Mouse (Mus musculus): ENCODE measurements around the gene Vmn1r213.

Vmn1r213 gene

DNA sequence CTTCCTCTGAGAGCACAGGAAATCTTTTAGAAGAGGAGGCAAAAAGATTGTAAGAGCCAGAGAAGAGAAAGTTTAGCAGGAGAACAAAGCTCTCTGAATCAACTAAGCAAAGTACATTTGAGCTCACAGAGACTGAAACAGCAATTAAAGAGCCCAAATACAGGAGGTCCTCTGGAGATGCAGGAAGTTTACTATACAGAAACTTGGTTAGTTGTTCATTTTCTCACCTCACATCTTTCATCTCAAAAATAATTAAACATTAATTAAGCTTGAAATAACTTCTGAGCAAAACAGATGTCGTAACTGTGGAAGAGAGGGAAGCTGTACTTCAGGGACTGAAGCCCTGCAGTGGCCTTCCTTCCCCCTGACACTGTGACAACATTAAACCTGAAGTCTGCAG lies at the start of gene Vmn1r213:
TSS of gene Vmn1r213 (plus strand) at position 301 of the 400 bp plus-strand sequence.
- in situ Hi-C loops (cut with MboI, MseI), result no loop called here

- in situ Hi-C loops (cut with MboI, MseI), result no loop called here
Observed at GRCm38 (mm10) chr13:22990214-22990891, 17.1 kb upstream of the Vmn1r213 start.

DNA sequence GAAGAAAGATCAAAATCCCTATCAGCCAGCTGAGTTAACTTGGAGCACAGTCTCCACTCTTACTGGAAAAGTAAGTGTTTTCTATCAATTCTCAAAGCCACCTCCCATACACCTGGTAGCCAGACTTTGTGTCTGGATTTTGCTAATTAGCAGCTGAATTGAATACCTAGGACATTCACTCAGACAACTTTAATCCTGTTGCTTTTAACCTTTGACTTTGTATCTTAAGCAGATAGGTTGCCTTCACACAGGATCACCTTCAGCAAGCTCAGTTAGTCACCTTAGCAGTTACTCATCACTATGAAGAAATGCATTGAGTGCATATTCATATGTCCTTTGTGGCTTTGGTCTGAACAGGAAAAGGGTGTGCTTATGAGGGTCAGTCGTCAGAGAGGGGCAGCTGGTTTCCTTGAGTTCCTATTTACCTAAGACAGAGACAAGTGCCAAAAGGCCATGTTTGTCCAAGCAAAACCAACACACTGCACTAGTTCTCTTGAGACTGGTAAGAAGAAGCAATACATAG lies 15.2 kb upstream of the Vmn1r213 start:
- in situ Hi-C loops (cut with MboI, MseI), result no loop called here

DNA sequence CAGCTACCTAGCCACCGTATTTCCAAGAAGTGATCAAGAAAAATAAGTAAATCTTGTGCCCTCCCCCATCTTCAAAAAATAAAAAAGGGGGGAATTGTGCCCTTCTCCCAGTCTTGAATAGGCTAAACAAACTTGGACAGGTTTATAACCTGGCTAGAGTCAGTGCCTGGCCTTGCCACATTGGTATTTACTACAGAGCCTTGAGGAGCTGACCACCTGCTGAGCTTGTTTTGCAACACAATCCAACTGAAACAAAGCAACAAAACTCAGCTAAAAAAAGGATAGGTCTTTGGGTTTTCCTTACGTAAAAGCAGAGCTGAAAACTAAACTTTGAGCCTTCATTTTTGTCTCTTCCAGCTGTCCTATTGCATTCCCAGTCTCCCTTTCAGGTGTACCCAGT lies 14.7 kb upstream of the Vmn1r213 start:
- in situ Hi-C loops (cut with MboI, MseI), result no loop called here

- in situ Hi-C loops (cut with MboI, MseI), result no loop called here
Observed at GRCm38 (mm10) chr13:23018158-23018557, 10.7 kb downstream of the Vmn1r213 start.

GRCm38 (mm10) chr13:23024812-23025211 lies 17.4 kb downstream of the Vmn1r213 start:
- in situ Hi-C loops (cut with MboI, MseI), result no loop called here

- in situ Hi-C loops (cut with MboI, MseI), result no loop called here
Observed at GRCm38 (mm10) chr13:23030118-23030517, 22.7 kb downstream of the Vmn1r213 start, which contains the start of gene Vmn1r214. Gene Vmn1r214, plus strand, starts transcription at chr13:23030418.

GRCm38 (mm10) chr13:23057778-23058177 lies 50.3 kb downstream of the Vmn1r213 start:
- in situ Hi-C loops (cut with MboI, MseI), result no loop called here

Data from T-helper 1 cell (primary cell).